Mouse (Mus musculus): ENCODE results near the gene Masp1.
A peak's percentile ranks its signal among the peaks of the same experiment; 100 is the strongest.

DNA sequence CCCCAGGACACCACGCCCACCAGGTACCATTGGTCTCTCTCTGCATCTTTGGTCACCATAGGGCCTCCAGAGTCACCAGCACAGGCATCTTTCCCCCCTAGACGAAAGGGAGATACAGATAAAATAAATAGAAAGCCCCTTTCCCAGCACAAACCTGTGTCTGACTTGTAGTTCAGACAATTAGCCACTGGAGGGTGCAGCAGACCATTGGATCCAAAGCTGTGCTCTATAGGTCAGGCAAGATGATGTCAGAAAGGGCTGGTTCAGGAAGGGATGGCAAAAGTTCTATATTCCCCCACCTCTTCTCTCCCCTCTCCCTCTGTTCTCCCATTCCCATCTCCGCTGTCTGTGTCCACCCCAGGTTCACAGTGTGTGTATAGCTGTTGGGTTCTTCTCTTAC is 68.1 kb downstream of the Masp1 start:
- TF ChIP-seq CTCF (IDR thresholded peaks at IDR 0.05; ENCODE audit: insufficient read depth, low read length) (peak; percentile 66), POLR2A (IDR thresholded peaks at IDR 0.05; ENCODE audit: borderline replicate concordance, extremely low read depth, low read depth, low read length) (no peak)

Measured in lung, adult 2 months (tissue).